Mouse (Mus musculus) embryonic facial prominence, embryonic 13.5 days (tissue): ENCODE data around the gene Reg1. TPM values are rescaled to one million over a fixed set of nuclear protein-coding genes. Genes with fewer than 3 reads are reported as not detected.

Experiments
- ATAC-seq: fragments of 200-750 bp; cut with Nextera tagmentation; 2 replicates; pipeline ENCODE4 v1.8.0; 2017; ENCODE audit warnings: low read depth; ENCODE audit not compliant: insufficient number of reproducible peaks, insufficient read depth, low FRiP score, low TSS enrichment
- H3K27ac ChIP-seq: fragments of 300-500 bp; sonication (generic); 2 replicates; pipeline ENCODE4 v1.5.1; 2015; ENCODE audit warnings: moderate library complexity, mild to moderate bottlenecking, inconsistent platforms
- H3K27me3 ChIP-seq: fragments of 300-500 bp; sonication (generic); 2 replicates; pipeline ENCODE4 v1.6.1; 2015; ENCODE audit warnings: mild to moderate bottlenecking, inconsistent platforms
- H3K36me3 ChIP-seq: fragments of 300-500 bp; sonication (generic); 2 replicates; pipeline ENCODE4 v1.6.1; 2015; ENCODE audit warnings: mild to moderate bottlenecking, inconsistent platforms
- H3K4me1 ChIP-seq: fragments of 300-500 bp; sonication (generic); 2 replicates; pipeline ENCODE4 v1.6.1; 2015; ENCODE audit warnings: inconsistent platforms
- H3K4me2 ChIP-seq: fragments of 300-500 bp; sonication (generic); 2 replicates; pipeline ENCODE4 v1.6.1; 2015; ENCODE audit warnings: moderate library complexity, mild to moderate bottlenecking, inconsistent platforms
- H3K4me3 ChIP-seq: fragments of 300-500 bp; sonication (generic); 2 replicates; pipeline ENCODE4 v1.5.1; 2015; ENCODE audit warnings: mild to moderate bottlenecking, inconsistent platforms
- H3K9ac ChIP-seq: fragments of 300-500 bp; sonication (generic); 2 replicates; pipeline ENCODE4 v1.6.1; 2015; ENCODE audit warnings: mild to moderate bottlenecking, inconsistent platforms
- H3K9me3 ChIP-seq: fragments of 300-500 bp; sonication (generic); 2 replicates; pipeline ENCODE4 v1.6.1; 2016; ENCODE audit warnings: inconsistent platforms
- WGBS: fragments of 180-500 bp; shearing (Covaris S2); methylation state at CpG from one replicate; pipeline ENCODE4 v1.1.7; 2015; ENCODE audit warnings: mixed read lengths; 5-methylcytosine and 5-hydroxymethylcytosine counted together
- polyA plus RNA-seq: library from polyadenylated mRNA; unstranded; fragments of >200 nt; fragmentation: Nextera tagmentation; extraction: Ambion mirVana; gene quantifications from 2 replicates; pipeline ENCODE4 v1.2.1, GENCODE M21; 2015

Gene Reg1
- polyA plus RNA-seq, 1 experiment from 2014 or later, result not detected

DNA sequence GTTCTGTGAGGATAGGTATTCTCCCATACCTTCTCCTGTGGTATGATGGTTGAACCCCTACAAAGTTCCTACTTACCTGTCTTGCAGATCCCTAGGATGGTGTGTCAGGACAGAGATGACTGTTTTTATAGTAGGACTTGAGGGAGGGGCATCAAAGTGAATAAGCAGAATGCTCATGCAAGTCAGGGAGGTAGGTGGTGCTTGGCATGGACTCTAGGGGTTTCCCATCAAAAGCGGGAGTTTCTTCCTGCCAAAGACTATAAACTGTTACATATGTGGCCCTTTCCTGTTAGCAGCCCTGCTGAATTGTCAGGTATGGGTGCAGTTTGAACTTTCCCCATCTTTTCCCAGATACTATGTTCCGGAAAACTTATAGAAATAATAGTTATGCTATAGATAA is 46.3 kb downstream of the Reg1 start, which contains the start of gene Reg3g:
Gene Reg3g, minus strand, starts transcription at position 101 of the 400 bp plus-strand sequence.
- Histone ChIP-seq H3K4me1 (no peaks in the 10 kb centered on the region), H3K9me3 (no peaks in the 10 kb centered on the region), H3K36me3 (no peaks in the 10 kb centered on the region), H3K4me2 (no peak within 1 kb of the TSS), H3K27me3 (no peaks in the 10 kb centered on the region), H3K4me3 (no peak within 1 kb of the TSS), H3K27ac (no peak within 1 kb of the TSS), H3K9ac (no peak within 1 kb of the TSS)
- WGBS, result 74% methylated on average over 2 of the region's 2 CpGs
- ATAC-seq, result no peak

DNA sequence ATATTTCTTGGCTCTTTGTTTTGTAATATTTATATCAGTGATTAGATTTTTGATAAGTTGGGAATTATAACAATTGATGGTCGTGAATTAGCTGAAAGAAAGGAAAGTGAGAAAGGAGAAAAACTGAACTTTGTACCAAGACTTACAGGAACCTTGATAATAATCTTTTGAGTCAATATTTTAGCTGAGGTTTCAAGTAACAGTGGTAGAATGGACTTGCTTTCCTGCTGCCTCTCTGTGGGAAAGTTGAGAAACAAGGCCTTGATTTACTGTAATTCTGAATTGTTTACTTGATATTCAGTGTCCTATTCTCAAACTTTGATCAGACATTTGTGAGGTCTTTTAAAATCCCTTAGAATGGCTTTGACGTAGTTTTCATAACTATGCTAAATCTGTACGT is 46.8 kb downstream of the Reg1 start:
- Histone ChIP-seq H3K4me3 (no peak overlapping the region), H3K4me2 (no peak overlapping the region), H3K27ac (no peak overlapping the region), H3K36me3 (no peaks in the 10 kb centered on the region), H3K4me1 (no peaks in the 10 kb centered on the region), H3K9me3 (no peaks in the 10 kb centered on the region), H3K9ac (no peak overlapping the region), H3K27me3 (no peaks in the 10 kb centered on the region)
- ATAC-seq, result no peak
- WGBS, result 57% methylated on average over 3 of the region's 3 CpGs

Other genes with a start within 250 kb of the Reg1 start
- 14.9 TPM in 1 of 2 replicates, not detected in the other for gene Reg3b, start 52.1 kb upstream of the Reg1 start, polyA plus RNA-seq
- not detected in 2 replicates for gene Reg3d, start 43.8 kb upstream of the Reg1 start, polyA plus RNA-seq
- 0.33 TPM in 1 of 2 replicates, not detected in the other for gene Reg3a, start 42.0 kb upstream of the Reg1 start, polyA plus RNA-seq
- gene Reg2, start 27.1 kb upstream of the Reg1 start, polyA plus RNA-seq, result not detected in 2 replicates
- gene Reg3g, start 46.2 kb downstream of the Reg1 start, polyA plus RNA-seq, result 6.7 and 22.0 TPM in 2 replicates